Mouse (Mus musculus): ENCODE measurements around the gene Slc9a9. TPM values are rescaled to one million over a fixed set of nuclear protein-coding genes. Genes with fewer than 3 reads are reported as not detected.

Gene Slc9a9
- polyA plus RNA-seq, 1 experiment, result 8.9 TPM

DNA sequence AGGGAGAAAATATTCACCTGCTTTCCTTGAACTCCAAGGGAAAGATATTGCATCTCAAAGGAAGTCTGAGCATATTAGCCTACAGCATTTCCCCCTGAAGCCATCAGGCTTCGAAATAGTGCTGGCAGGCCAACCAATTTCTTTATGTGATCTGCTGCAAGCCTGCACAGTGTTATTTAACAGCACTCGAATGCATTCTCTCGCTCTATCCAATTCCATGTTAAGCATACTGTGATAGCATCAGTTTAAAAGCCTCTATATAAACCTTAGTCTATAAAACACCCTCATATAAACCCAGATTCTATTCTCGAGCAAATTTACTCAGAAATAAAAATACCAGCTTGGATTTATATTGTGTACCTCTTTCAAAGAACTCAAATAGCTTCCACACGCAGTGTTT lies 170.7 kb downstream of the Slc9a9 start:
- no peaks in the 10 kb centered on the region for H3K27me3 ChIP-seq (ENCODE audit: control insufficient read depth, insufficient read depth, low read length)
- DNase-seq, result no peak
- 91% methylated on average over 5 of the region's 5 CpGs for WGBS
- H3K4me1 ChIP-seq (ENCODE audit: control insufficient read depth, insufficient read depth, low read length), result no peaks in the 10 kb centered on the region
- H3K27ac ChIP-seq (ENCODE audit: insufficient read depth, low read length), result no peak overlapping the region
- TF ChIP-seq CTCF (IDR thresholded peaks at IDR 0.05; ENCODE audit: borderline replicate concordance, insufficient read depth, low read depth, low read length) (no peak), POLR2A (IDR thresholded peaks at IDR 0.05; ENCODE audit: borderline replicate concordance, insufficient read depth, low read length) (no peak)
- no peak overlapping the region for H3K4me3 ChIP-seq (replicated peaks; ENCODE audit: insufficient read depth, low read depth, low read length)

- WGBS, result 92% methylated on average over 4 of the region's 4 CpGs
- no peaks in the 10 kb centered on the region for H3K27me3 ChIP-seq (ENCODE audit: control insufficient read depth, insufficient read depth, low read length)
Measured at GRCm38 (mm10) chr9:94840972-94841371, 171.3 kb downstream of the Slc9a9 start.

DNA sequence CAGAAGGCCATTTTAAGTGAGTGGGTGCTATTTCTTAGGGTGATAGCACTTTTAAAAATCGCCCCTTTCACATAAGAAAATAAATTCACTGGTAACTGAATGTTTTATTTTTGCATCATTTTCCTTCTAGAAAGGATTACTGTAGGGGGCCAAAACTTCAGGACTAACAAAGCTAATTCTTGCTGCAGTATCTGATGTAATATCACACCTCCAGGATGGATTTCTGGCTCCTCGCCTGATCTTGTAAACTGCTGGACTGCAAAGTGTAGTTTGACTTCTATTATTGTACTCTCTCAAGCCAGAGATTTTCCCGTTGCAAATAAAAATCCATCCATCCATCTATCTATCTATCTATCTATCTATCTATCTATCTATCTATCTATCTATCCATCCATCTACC lies 174.5 kb downstream of the Slc9a9 start:
- Histone ChIP-seq H3K4me1 (ENCODE audit: control insufficient read depth, insufficient read depth, low read length) (no peaks in the 10 kb centered on the region), H3K27me3 (ENCODE audit: control insufficient read depth, insufficient read depth, low read length) (no peaks in the 10 kb centered on the region), H3K4me3 (replicated peaks; ENCODE audit: insufficient read depth, low read depth, low read length) (no peak overlapping the region), H3K27ac (ENCODE audit: insufficient read depth, low read length) (no peak overlapping the region)
- WGBS, result 87% methylated on average over 3 of the region's 3 CpGs
- TF ChIP-seq CTCF (IDR thresholded peaks at IDR 0.05; ENCODE audit: borderline replicate concordance, insufficient read depth, low read depth, low read length) (no peak), POLR2A (IDR thresholded peaks at IDR 0.05; ENCODE audit: borderline replicate concordance, insufficient read depth, low read length) (no peak)
- DNase-seq, result no peak

More at GRCm38 (mm10) chr9:94840972-94841371, 171.3 kb downstream of the Slc9a9 start:
- H3K4me3 ChIP-seq (replicated peaks; ENCODE audit: insufficient read depth, low read depth, low read length), result no peak overlapping the region
- no peak for TF ChIP-seq POLR2A (IDR thresholded peaks at IDR 0.05; ENCODE audit: borderline replicate concordance, insufficient read depth, low read length)
- no peak for TF ChIP-seq CTCF (IDR thresholded peaks at IDR 0.05; ENCODE audit: borderline replicate concordance, insufficient read depth, low read depth, low read length)
- H3K4me1 ChIP-seq (ENCODE audit: control insufficient read depth, insufficient read depth, low read length), result no peaks in the 10 kb centered on the region
- H3K27ac ChIP-seq (ENCODE audit: insufficient read depth, low read length), result no peak overlapping the region
- DNase-seq, result no peak

DNA sequence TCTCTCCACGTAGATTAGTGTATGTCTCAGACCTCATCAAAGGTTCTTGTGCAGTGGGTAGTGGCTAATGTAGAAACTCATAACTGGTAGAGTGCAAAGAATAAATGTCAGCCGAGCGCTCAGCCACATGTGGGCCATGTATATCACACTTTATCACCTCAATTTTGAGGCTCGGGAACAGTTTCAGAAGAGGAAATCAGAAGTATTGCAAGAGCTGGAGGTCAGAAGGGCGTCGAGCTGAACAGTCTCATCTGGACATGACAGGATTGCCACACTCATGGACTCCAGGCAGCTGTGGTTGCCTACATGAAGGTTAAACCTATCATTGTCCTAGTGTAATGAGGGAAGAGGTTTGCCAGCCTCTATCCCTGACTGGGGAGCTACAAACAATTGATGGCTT lies 177.9 kb downstream of the Slc9a9 start:
- no peaks in the 10 kb centered on the region for H3K4me1 ChIP-seq (ENCODE audit: control insufficient read depth, insufficient read depth, low read length)
- no peak overlapping the region for H3K27ac ChIP-seq (ENCODE audit: insufficient read depth, low read length)
- WGBS, result 98% methylated on average over 6 of the region's 6 CpGs
- DNase-seq, result no peak
- no peak overlapping the region for H3K4me3 ChIP-seq (replicated peaks; ENCODE audit: insufficient read depth, low read depth, low read length)
- TF ChIP-seq CTCF (IDR thresholded peaks at IDR 0.05; ENCODE audit: borderline replicate concordance, insufficient read depth, low read depth, low read length) (no peak), POLR2A (IDR thresholded peaks at IDR 0.05; ENCODE audit: borderline replicate concordance, insufficient read depth, low read length) (no peak)
- H3K27me3 ChIP-seq (ENCODE audit: control insufficient read depth, insufficient read depth, low read length), result no peaks in the 10 kb centered on the region

DNA sequence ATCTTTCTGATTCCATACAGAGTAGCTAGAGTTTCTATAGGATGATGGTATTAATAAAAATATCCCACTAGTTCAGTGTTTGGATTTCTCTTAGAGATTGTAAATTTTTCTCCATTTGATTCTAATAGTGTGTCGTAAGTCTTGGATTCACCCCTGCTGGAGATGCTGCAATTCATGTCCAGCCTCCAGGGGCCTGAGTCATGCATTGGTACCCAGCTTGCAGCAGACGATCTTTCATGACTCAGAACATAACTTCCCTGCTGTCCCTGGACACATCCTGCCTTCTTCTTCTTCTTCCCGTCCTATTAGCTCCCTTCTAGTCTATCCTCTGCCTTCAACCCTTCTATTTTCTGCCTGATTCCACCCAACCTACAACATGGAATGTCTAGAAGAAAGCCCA lies 181.8 kb downstream of the Slc9a9 start:
- WGBS, result 71% methylated on average over 3 of the region's 3 CpGs
- H3K27ac ChIP-seq (ENCODE audit: insufficient read depth, low read length), result no peak overlapping the region
- DNase-seq, result no peak
- TF ChIP-seq CTCF (IDR thresholded peaks at IDR 0.05; ENCODE audit: borderline replicate concordance, insufficient read depth, low read depth, low read length), result no peak
- TF ChIP-seq POLR2A (IDR thresholded peaks at IDR 0.05; ENCODE audit: borderline replicate concordance, insufficient read depth, low read length), result no peak
- H3K27me3 ChIP-seq (ENCODE audit: control insufficient read depth, insufficient read depth, low read length), result no peaks in the 10 kb centered on the region
- no peaks in the 10 kb centered on the region for H3K4me1 ChIP-seq (ENCODE audit: control insufficient read depth, insufficient read depth, low read length)
- no peak overlapping the region for H3K4me3 ChIP-seq (replicated peaks; ENCODE audit: insufficient read depth, low read depth, low read length)

- TF ChIP-seq CTCF (IDR thresholded peaks at IDR 0.05; ENCODE audit: borderline replicate concordance, insufficient read depth, low read depth, low read length) (no peak), POLR2A (IDR thresholded peaks at IDR 0.05; ENCODE audit: borderline replicate concordance, insufficient read depth, low read length) (no peak)
- WGBS, result 77% methylated on average over 3 of the region's 3 CpGs
- Histone ChIP-seq H3K4me3 (replicated peaks; ENCODE audit: insufficient read depth, low read depth, low read length) (no peak overlapping the region), H3K27me3 (ENCODE audit: control insufficient read depth, insufficient read depth, low read length) (no peaks in the 10 kb centered on the region), H3K27ac (ENCODE audit: insufficient read depth, low read length) (no peak overlapping the region), H3K4me1 (ENCODE audit: control insufficient read depth, insufficient read depth, low read length) (no peaks in the 10 kb centered on the region)
- DNase-seq, result no peak
Measured at GRCm38 (mm10) chr9:94856093-94856492, 186.4 kb downstream of the Slc9a9 start.

DNA sequence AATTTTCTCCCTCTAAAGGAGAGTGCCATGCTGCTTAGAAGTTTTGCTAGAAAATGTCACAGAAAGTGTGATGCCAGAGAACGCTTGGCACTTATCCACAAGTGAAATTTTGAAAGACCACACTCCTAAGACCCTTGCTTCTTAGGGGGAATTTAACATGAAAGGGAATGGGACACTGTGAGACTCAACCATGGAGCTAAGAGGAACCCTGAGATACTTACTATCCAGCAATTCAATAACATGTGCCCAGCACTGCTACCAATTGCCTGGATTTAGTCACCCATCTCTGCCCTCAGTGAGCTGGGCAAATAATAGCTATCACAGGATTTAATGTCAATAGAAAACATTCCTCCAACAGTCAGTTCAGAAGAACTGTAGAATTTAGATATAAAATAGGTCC lies 198.8 kb downstream of the Slc9a9 start:
- DNase-seq, result no peak
- Histone ChIP-seq H3K27me3 (ENCODE audit: control insufficient read depth, insufficient read depth, low read length) (no peaks in the 10 kb centered on the region), H3K4me3 (replicated peaks; ENCODE audit: insufficient read depth, low read depth, low read length) (no peak overlapping the region), H3K27ac (ENCODE audit: insufficient read depth, low read length) (no peak overlapping the region), H3K4me1 (ENCODE audit: control insufficient read depth, insufficient read depth, low read length) (no peaks in the 10 kb centered on the region)
- TF ChIP-seq CTCF (IDR thresholded peaks at IDR 0.05; ENCODE audit: borderline replicate concordance, insufficient read depth, low read depth, low read length), result no peak
- TF ChIP-seq POLR2A (IDR thresholded peaks at IDR 0.05; ENCODE audit: borderline replicate concordance, insufficient read depth, low read length), result no peak
- 80% methylated on average over 1 of the region's 1 CpGs for WGBS

DNA sequence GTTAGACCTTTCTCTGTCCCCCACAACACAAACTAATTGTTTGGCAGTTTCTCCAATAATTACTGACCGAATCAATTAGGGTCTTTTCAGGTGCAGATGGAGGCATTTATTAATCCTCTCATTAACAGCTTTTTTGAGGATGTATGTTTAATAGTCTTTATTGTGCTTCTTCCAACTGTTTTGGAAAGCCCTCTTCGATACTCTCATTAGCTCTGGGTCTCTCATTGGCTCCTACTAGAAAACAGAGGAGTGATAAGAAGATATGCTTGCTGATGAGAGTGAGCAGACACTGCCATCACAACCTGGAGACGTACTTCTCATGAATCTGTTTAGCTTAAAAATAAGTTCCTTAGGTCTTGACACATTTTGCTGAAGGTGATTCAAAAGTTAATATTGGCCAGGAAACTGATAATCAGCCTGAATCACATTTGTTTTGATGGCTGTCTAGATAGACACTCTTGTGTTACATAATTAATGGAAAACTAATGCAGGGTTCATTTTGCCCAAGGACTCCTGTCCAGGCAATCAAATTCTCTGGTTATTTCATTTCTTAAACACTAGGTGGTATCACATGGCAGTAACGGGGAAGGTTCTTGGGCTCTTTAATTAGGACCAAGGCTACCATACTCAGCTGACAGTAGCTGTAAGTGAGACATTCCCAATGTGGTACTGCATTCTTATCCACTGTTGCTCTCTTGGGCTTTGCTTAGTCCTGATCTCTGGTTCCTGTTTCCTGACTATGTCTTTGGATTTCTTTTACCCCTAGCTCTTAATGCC lies 199.5 kb downstream of the Slc9a9 start:
- H3K27ac ChIP-seq (ENCODE audit: insufficient read depth, low read length), result no peak overlapping the region
- no peaks in the 10 kb centered on the region for H3K4me1 ChIP-seq (ENCODE audit: control insufficient read depth, insufficient read depth, low read length)
- TF ChIP-seq POLR2A (IDR thresholded peaks at IDR 0.05; ENCODE audit: borderline replicate concordance, insufficient read depth, low read length) (no peak), CTCF (IDR thresholded peaks at IDR 0.05; ENCODE audit: borderline replicate concordance, insufficient read depth, low read depth, low read length) (no peak)
- H3K27me3 ChIP-seq (ENCODE audit: control insufficient read depth, insufficient read depth, low read length), result no peaks in the 10 kb centered on the region
- WGBS, result 71% methylated on average over 4 of the region's 4 CpGs
- DNase-seq, result no peak
- no peak overlapping the region for H3K4me3 ChIP-seq (replicated peaks; ENCODE audit: insufficient read depth, low read depth, low read length)

Measured in cerebellum, adult 2 months (tissue).